Mouse (Mus musculus) heart, adult 18-20 months (tissue): ENCODE data around the gene Prrg2. TPM values are rescaled to one million over a fixed set of nuclear protein-coding genes. Genes with fewer than 3 reads are reported as not detected.
"Not testable (repeated sequence)": the region's sequence is repeated elsewhere in the genome, so short reads cannot be mapped to it uniquely, and the experiment has no call there.

Experiments
- DNase-seq, 2 experiments: peaks; one replicate each; pipeline ENCODE4 v3.0.0; 2021 to 2022; ENCODE audit warnings: mixed read lengths in 1 of 2
- long read RNA-seq, 2 experiments: library from polyadenylated mRNA; stranded (forward); transcript quantifications; one replicate each; pipeline ENCODE4 v2.0.0; 2021
- total RNA-seq, 2 experiments: library from RNA; stranded (reverse); gene quantifications; 2 replicates each; pipeline ENCODE4 v1.2.3; 2021

Prrg2 gene
- 1 to 10 TPM; 7.8 TPM for total RNA-seq
- long read RNA-seq, experiment 1, partial matches to known transcripts: 0 of 17 reads
- long read RNA-seq, experiment 1, other reads (novel, unspliced or antisense): 14 of 17 reads
- long read RNA-seq, experiment 2, partial matches to known transcripts: 0 of 13 reads
- long read RNA-seq, experiment 2, other reads (novel, unspliced or antisense): 10 of 13 reads

- peak; percentile 97 to 99 for DNase-seq
Measured at GRCm38 (mm10) chr7:45062239-45062835, at the start of gene Prrg2, which contains the start of gene Nosip. Gene Prrg2, minus strand, starts transcription at chr7:45062677. Gene Nosip, plus strand, starts transcription at chr7:45062429.

- no peak for DNase-seq
Measured at GRCm38 (mm10) chr7:45111940-45112339, 49.5 kb upstream of the Prrg2 start.

- not testable (repeated sequence) for DNase-seq
Measured at GRCm38 (mm10) chr7:45110089-45110488, 47.6 kb upstream of the Prrg2 start.

- DNase-seq: no peak
Measured at GRCm38 (mm10) chr7:45107052-45107645, 44.7 kb upstream of the Prrg2 start.

GRCm38 (mm10) chr7:45106441-45106840, 44.0 kb upstream of the Prrg2 start:
- no peak for DNase-seq

GRCm38 (mm10) chr7:45105491-45105890, 43.0 kb upstream of the Prrg2 start:
- DNase-seq: no peak

- DNase-seq: no peak
Measured at GRCm38 (mm10) chr7:45104941-45105340, 42.5 kb upstream of the Prrg2 start.

- DNase-seq: peak; percentile 98 to 99
Measured at GRCm38 (mm10) chr7:45103652-45104180, 41.2 kb upstream of the Prrg2 start, which contains the start of gene Fcgrt. Gene Fcgrt, minus strand, starts transcription at chr7:45103851.

GRCm38 (mm10) chr7:45102940-45103585, 40.6 kb upstream of the Prrg2 start:
- DNase-seq: peak; percentile 65 to 67

GRCm38 (mm10) chr7:45102441-45102840, 40.0 kb upstream of the Prrg2 start:
- no peak for DNase-seq

GRCm38 (mm10) chr7:45100046-45100445, 37.6 kb upstream of the Prrg2 start:
- no peak for DNase-seq

- DNase-seq: no peak
Measured at GRCm38 (mm10) chr7:45098541-45099240, 36.2 kb upstream of the Prrg2 start.

GRCm38 (mm10) chr7:45097479-45097878, 35.0 kb upstream of the Prrg2 start:
- DNase-seq: peak in 1 of 2 experiments; percentile 74

- not testable (repeated sequence) for DNase-seq
Measured at GRCm38 (mm10) chr7:45095965-45096364, 33.5 kb upstream of the Prrg2 start.

GRCm38 (mm10) chr7:45095367-45095766, 32.9 kb upstream of the Prrg2 start:
- DNase-seq: peak in 1 of 2 experiments; percentile 75

- no peak for DNase-seq
Measured at GRCm38 (mm10) chr7:45094121-45094520, 31.6 kb upstream of the Prrg2 start.

GRCm38 (mm10) chr7:45093516-45093905, 31.0 kb upstream of the Prrg2 start:
- DNase-seq: no peak

- no peak for DNase-seq
Measured at GRCm38 (mm10) chr7:45092828-45093515, 30.5 kb upstream of the Prrg2 start.

- DNase-seq: peak; percentile 88 to 91
Measured at GRCm38 (mm10) chr7:45092048-45092447, 29.6 kb upstream of the Prrg2 start, which contains the start of gene Rcn3. Gene Rcn3, minus strand, starts transcription at chr7:45092221.

- DNase-seq: peak; percentile 34 to 51
Measured at GRCm38 (mm10) chr7:45091001-45091990, 28.8 kb upstream of the Prrg2 start.
